10 mouse cellular contexts compared by ENCODE assay signal in the genomic region with DNA sequence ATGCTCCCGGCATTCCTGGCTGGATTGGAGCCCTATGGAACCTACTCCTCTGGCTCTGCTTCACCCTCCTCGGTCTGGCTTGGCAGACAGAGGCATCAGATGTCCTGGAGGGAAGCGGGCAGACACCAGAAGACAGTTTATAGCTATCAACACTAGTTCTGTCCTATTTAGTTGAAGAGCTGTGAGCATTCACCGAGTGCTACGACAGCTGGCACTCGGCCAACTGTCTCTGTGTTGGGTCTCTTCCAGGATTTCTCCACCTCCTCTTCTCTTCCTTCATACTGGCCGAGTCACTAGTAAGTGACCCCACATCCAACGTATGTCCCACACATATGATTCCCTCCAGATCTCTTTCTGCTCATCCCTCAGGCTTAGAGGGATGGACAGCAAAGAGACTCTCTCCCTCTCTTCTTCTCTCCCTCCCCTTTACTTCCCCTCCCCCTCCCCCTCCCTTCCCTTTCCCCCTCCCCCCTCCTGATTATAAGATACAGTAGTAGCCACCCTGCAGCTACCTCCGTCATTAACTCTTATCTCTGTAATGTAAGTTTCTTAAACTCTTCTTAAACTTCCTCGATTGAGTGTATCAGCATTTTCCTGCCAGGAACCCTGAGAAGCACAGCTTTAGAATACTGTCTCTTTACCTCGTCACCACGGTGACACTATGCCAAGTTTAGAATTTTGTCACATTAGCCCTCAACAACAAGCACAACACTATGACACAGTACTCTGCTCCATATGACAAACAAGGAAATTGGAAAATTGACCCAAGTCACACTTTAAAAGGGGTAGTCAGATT.
DNase-seq lines count a peak whose midpoint lies in the region; ATAC-seq and TF ChIP-seq lines count a peak whose summit lies in the region.
"Had no signal": no experiment of that assay in that cellular context is flagged by ENCODE, and none has a peak within 500 bp of the region (broad histone marks: within the 10 kb centered on the region; RNA-seq: fewer than 3 reads in every experiment).

No protein-coding gene starts in this region.

- no peak for TF ChIP-seq CTCF in lung, postnatal 0 days (IDR thresholded peaks at IDR 0.05)

- H3K4me1 ChIP-seq in lung, postnatal 0 days (ENCODE audit: insufficient read depth, low read depth, low read length), result no peaks in the 10 kb centered on the region
- H3K4me1 ChIP-seq in midbrain, embryonic 16.5 days (ENCODE audit: control insufficient read depth, insufficient read depth, low read length), result no peaks in the 10 kb centered on the region
- H3K4me1 ChIP-seq: embryonic facial prominence, embryonic 12.5 days had no signal

- 41% methylated on average over 12 of the region's 12 CpGs for WGBS in lung, postnatal 0 days
- WGBS in midbrain, embryonic 16.5 days, result 78% methylated on average over 12 of the region's 12 CpGs

- no peaks in the 10 kb centered on the region for H3K9me3 ChIP-seq in lung, postnatal 0 days (ENCODE audit: low read length)
- H3K9me3 ChIP-seq in midbrain, embryonic 16.5 days (replicated peaks; ENCODE audit: control insufficient read depth, low read length, poor library complexity, severe bottlenecking), result no peaks in the 10 kb centered on the region
- H3K9me3 ChIP-seq: embryonic facial prominence, embryonic 12.5 days had no signal

- no peak overlapping the region for H3K27ac ChIP-seq in lung, postnatal 0 days (ENCODE audit: low read length)
- H3K27ac ChIP-seq in midbrain, embryonic 16.5 days (ENCODE audit: low read length), result no peak overlapping the region
- H3K27ac ChIP-seq: embryonic facial prominence, embryonic 12.5 days had no signal

- peak; percentile 43 for DNase-seq in gastrocnemius, adult 18-20 months (ENCODE audit: low spot score)
- DNase-seq in gastrocnemius, postnatal 4 days (ENCODE audit: low spot score in 2 of 2), result no peak
- no peak for DNase-seq in lung, postnatal 0 days (ENCODE audit: low spot score)
- DNase-seq in lung, postnatal 25 days (ENCODE audit: low spot score), result no peak
- peak; percentile 9 for DNase-seq in brain, adult 2 months (ENCODE audit: low read depth, low spot score)
- DNase-seq in kidney, postnatal 36 days, result peak; percentile 7 to 56
- no peak for DNase-seq in layer of hippocampus, adult 9-11 months

- H3K36me3 ChIP-seq in lung, postnatal 0 days (ENCODE audit: insufficient read depth, low read length), result no peaks in the 10 kb centered on the region
- no peaks in the 10 kb centered on the region for H3K36me3 ChIP-seq in midbrain, embryonic 16.5 days (ENCODE audit: control insufficient read depth, insufficient read depth, low read length)
- H3K36me3 ChIP-seq: embryonic facial prominence, embryonic 12.5 days had no signal

- no peak for TF ChIP-seq EP300 in lung, postnatal 0 days (IDR thresholded peaks at IDR 0.05)

- H3K4me3 ChIP-seq in lung, postnatal 0 days (ENCODE audit: low read depth, low read length), result no peak overlapping the region
- no peak overlapping the region for H3K4me3 ChIP-seq in midbrain, embryonic 16.5 days (ENCODE audit: low read depth, low read length)
- H3K4me3 ChIP-seq: embryonic facial prominence, embryonic 12.5 days; myocyte had no signal

- no peak overlapping the region for H3K9ac ChIP-seq in lung, postnatal 0 days (replicated peaks; ENCODE audit: low read depth)
- no peak overlapping the region for H3K9ac ChIP-seq in midbrain, embryonic 16.5 days (ENCODE audit: low read depth, low read length)
- H3K9ac ChIP-seq: embryonic facial prominence, embryonic 12.5 days had no signal

- ATAC-seq in lung, postnatal 0 days, result 0 out of 2 replicates have a peak, but pooled peaks have one; percentile 17
- no peak for ATAC-seq in midbrain, embryonic 16.5 days

- no peaks in the 10 kb centered on the region for H3K27me3 ChIP-seq in lung, postnatal 0 days (replicated peaks; ENCODE audit: insufficient read depth, low read length)
- no peaks in the 10 kb centered on the region for H3K27me3 ChIP-seq in midbrain, embryonic 16.5 days (ENCODE audit: control insufficient read depth, insufficient read depth, low read depth, low read length)
- H3K27me3 ChIP-seq: embryonic facial prominence, embryonic 12.5 days had no signal

- H3K4me2 ChIP-seq in lung, postnatal 0 days (replicated peaks; ENCODE audit: low read depth, low read length), result no peak overlapping the region
- H3K4me2 ChIP-seq in midbrain, embryonic 16.5 days (ENCODE audit: low read length), result no peak overlapping the region
- H3K4me2 ChIP-seq: embryonic facial prominence, embryonic 12.5 days had no signal

Comparison
In these comparisons a context has a peak if more than half of its experiments do, and no peak if none do; other contexts are left out.
1. DNase-seq: peak in gastrocnemius, adult 18-20 months (single experiment), brain, adult 2 months (single experiment) and kidney, postnatal 36 days (2 of 2); none in gastrocnemius, postnatal 4 days (0 of 2), lung, postnatal 0 days (single experiment), lung, postnatal 25 days (single experiment) and layer of hippocampus, adult 9-11 months (single experiment).